Mouse (Mus musculus): Measurements from ENCODE around the gene Gm20388.

Gm20388 gene

GRCm38 (mm10) chr8:120537207-120537817, 626.7 kb downstream of the Gm20388 start:
- in situ Hi-C loops (cut with MboI, MseI) = no loop called here

- in situ Hi-C loops (cut with MboI, MseI) = no loop called here
Observed at GRCm38 (mm10) chr8:120537818-120538396, 627.3 kb downstream of the Gm20388 start.

- in situ Hi-C loops (cut with MboI, MseI) = no loop called here
Observed at GRCm38 (mm10) chr8:120538397-120539240, 628.0 kb downstream of the Gm20388 start.

GRCm38 (mm10) chr8:120539381-120539774, 628.7 kb downstream of the Gm20388 start:
- in situ Hi-C loops (cut with MboI, MseI) = no loop called here

- in situ Hi-C loops (cut with MboI, MseI) = no loop called here
Observed at GRCm38 (mm10) chr8:120539775-120540625, 629.4 kb downstream of the Gm20388 start.

GRCm38 (mm10) chr8:120542995-120543394, 632.4 kb downstream of the Gm20388 start:
- in situ Hi-C loops (cut with MboI, MseI) = no loop called here

- in situ Hi-C loops (cut with MboI, MseI) = no loop called here
Observed at GRCm38 (mm10) chr8:120543416-120544055, 632.9 kb downstream of the Gm20388 start.

GRCm38 (mm10) chr8:120544155-120544554, 633.5 kb downstream of the Gm20388 start:
- in situ Hi-C loops (cut with MboI, MseI) = no loop called here

GRCm38 (mm10) chr8:120547562-120547961, 636.9 kb downstream of the Gm20388 start:
- in situ Hi-C loops (cut with MboI, MseI) = no loop called here

- in situ Hi-C loops (cut with MboI, MseI) = no loop called here
Observed at GRCm38 (mm10) chr8:120548313-120548761, 637.7 kb downstream of the Gm20388 start.

- in situ Hi-C loops (cut with MboI, MseI) = no loop called here
Observed at GRCm38 (mm10) chr8:120549321-120549921, 638.8 kb downstream of the Gm20388 start.

GRCm38 (mm10) chr8:120549922-120550321, 639.3 kb downstream of the Gm20388 start:
- in situ Hi-C loops (cut with MboI, MseI) = no loop called here

- in situ Hi-C loops (cut with MboI, MseI) = no loop called here
Observed at GRCm38 (mm10) chr8:120550430-120550829, 639.8 kb downstream of the Gm20388 start.

GRCm38 (mm10) chr8:120550937-120551676, 640.5 kb downstream of the Gm20388 start:
- in situ Hi-C loops (cut with MboI, MseI) = no loop called here

- in situ Hi-C loops (cut with MboI, MseI) = no loop called here
Observed at GRCm38 (mm10) chr8:120551677-120551980, 641.0 kb downstream of the Gm20388 start.

GRCm38 (mm10) chr8:120552509-120552908, 641.9 kb downstream of the Gm20388 start:
- in situ Hi-C loops (cut with MboI, MseI) = no loop called here

GRCm38 (mm10) chr8:120553441-120554123, 642.9 kb downstream of the Gm20388 start:
- in situ Hi-C loops (cut with MboI, MseI) = no loop called here

- in situ Hi-C loops (cut with MboI, MseI) = no loop called here
Observed at GRCm38 (mm10) chr8:120554466-120555039, 643.9 kb downstream of the Gm20388 start.

GRCm38 (mm10) chr8:120556198-120556892, 645.7 kb downstream of the Gm20388 start:
- in situ Hi-C loops (cut with MboI, MseI) = no loop called here

Measured in T-helper 1 cell (primary cell).